Mouse (Mus musculus) inflammation-experienced regulatory T-cells, adult 16 weeks (primary cell): ENCODE data around the gene Zfp971. TPM values are rescaled to one million over a fixed set of nuclear protein-coding genes. Genes with fewer than 3 reads are reported as not detected.

Experiments
- polyA plus RNA-seq: library from polyadenylated mRNA; unstranded; fragments of 100-300 nt; shearing (Covaris generic); gene quantifications from one replicate; pipeline ENCODE4 v1.2.1, GENCODE M21; 2017

Gene Zfp971
- polyA plus RNA-seq = 15.7 TPM

GRCm38 (mm10) chr2:178023011-178023611, at the start of gene Zfp971:
Zfp971 (plus strand) TSS chr2:178023284.

DNA sequence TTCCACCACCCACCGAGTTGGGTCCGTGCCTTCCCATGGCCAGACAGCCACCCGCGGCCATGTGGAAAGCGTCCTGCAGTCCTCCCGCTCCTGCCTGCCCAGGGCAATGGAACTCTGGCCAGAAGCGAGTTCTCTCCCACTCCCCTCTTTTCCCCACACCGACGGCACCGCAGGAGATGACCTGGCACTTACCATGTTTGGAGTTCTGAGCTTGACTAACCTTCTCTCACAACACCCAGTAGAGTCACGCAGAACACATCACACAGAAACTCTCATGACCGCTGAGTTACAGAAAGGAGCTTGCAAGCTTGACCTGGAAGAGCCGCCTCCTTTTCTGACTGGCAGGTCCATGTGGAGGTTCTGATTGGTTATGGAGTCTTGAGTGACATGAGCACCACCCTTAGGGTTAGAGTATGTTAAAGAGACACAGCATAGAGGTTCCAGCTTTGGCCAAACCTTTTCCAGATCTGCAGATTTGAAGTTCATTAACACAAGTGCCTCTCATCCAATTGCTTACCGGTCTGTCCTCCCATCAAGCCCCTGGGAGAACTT, 55.2 kb downstream of the Zfp971 start, which contains the start of gene Zfp931:
Gene Zfp931 (minus strand): TSS at position 311 of the 552 bp plus-strand sequence.

Other genes with a start within 250 kb of the Zfp971 start
- gene Gm14325, start 182.9 kb upstream of the Zfp971 start, polyA plus RNA-seq = 17.6 TPM
- 1.2 TPM for gene Gm14327, start 126.2 kb upstream of the Zfp971 start, polyA plus RNA-seq
- gene Zfp972, start 97.7 kb upstream of the Zfp971 start, polyA plus RNA-seq = not detected
- 11.3 TPM for gene Gm14326, start 66.0 kb upstream of the Zfp971 start, polyA plus RNA-seq
- gene Zfp931, start 55.2 kb downstream of the Zfp971 start, polyA plus RNA-seq = 10.8 TPM
- gene Phactr3, start 95.7 kb downstream of the Zfp971 start, polyA plus RNA-seq = 0.71 TPM